Mouse (Mus musculus): Measurements from ENCODE around the gene Serhl.
"Not testable (repeated sequence)": the region's sequence is repeated elsewhere in the genome, so short reads cannot be mapped to it uniquely, and the experiment has no call there.

Serhl gene

GRCm38 (mm10) chr15:83089429-83089605 is at the start of gene Serhl:
Gene Serhl, plus strand, starts transcription at chr15:83089506.
- no peak for DNase-seq (ENCODE audit: low spot score)

- DNase-seq (ENCODE audit: low spot score) = no peak
These were observed 49.1 kb upstream of the Serhl start for GRCm38 (mm10) chr15:83040156-83040555.

GRCm38 (mm10) chr15:83042655-83043361 is 46.5 kb upstream of the Serhl start:
- no peak for DNase-seq (ENCODE audit: low spot score)

- DNase-seq (ENCODE audit: low spot score) = no peak
These were observed 46.0 kb upstream of the Serhl start for GRCm38 (mm10) chr15:83043362-83043708.

- DNase-seq (ENCODE audit: low spot score) = not testable (repeated sequence)
These were observed 43.7 kb upstream of the Serhl start for GRCm38 (mm10) chr15:83045565-83045964.

- peak; percentile 12 for DNase-seq (ENCODE audit: low spot score)
These were observed 43.0 kb upstream of the Serhl start for GRCm38 (mm10) chr15:83046308-83046707.

- DNase-seq (ENCODE audit: low spot score) = no peak
These were observed 42.6 kb upstream of the Serhl start for GRCm38 (mm10) chr15:83046730-83047129.

GRCm38 (mm10) chr15:83052341-83053104 is 36.8 kb upstream of the Serhl start:
- no peak for DNase-seq (ENCODE audit: low spot score)

GRCm38 (mm10) chr15:83053261-83053660 is 36.0 kb upstream of the Serhl start:
- no peak for DNase-seq (ENCODE audit: low spot score)

- no peak for DNase-seq (ENCODE audit: low spot score)
These were observed 33.7 kb upstream of the Serhl start for GRCm38 (mm10) chr15:83055569-83055968.

- no peak for DNase-seq (ENCODE audit: low spot score)
These were observed 32.8 kb upstream of the Serhl start for GRCm38 (mm10) chr15:83056378-83057083.

- no peak for DNase-seq (ENCODE audit: low spot score)
These were observed 31.8 kb upstream of the Serhl start for GRCm38 (mm10) chr15:83057533-83057932.

- no peak for DNase-seq (ENCODE audit: low spot score)
These were observed 30.1 kb upstream of the Serhl start for GRCm38 (mm10) chr15:83059233-83059660.

GRCm38 (mm10) chr15:83061689-83062088 is 27.6 kb upstream of the Serhl start:
- DNase-seq (ENCODE audit: low spot score) = no peak

- not testable (repeated sequence) for DNase-seq (ENCODE audit: low spot score)
These were observed 26.7 kb upstream of the Serhl start for GRCm38 (mm10) chr15:83062582-83062981.

GRCm38 (mm10) chr15:83065543-83065942 is 23.8 kb upstream of the Serhl start:
- no peak for DNase-seq (ENCODE audit: low spot score)

GRCm38 (mm10) chr15:83068270-83068669 is 21.0 kb upstream of the Serhl start:
- DNase-seq (ENCODE audit: low spot score) = no peak

- DNase-seq (ENCODE audit: low spot score) = no peak
These were observed 18.4 kb upstream of the Serhl start for GRCm38 (mm10) chr15:83070942-83071341.

- DNase-seq (ENCODE audit: low spot score) = no peak
These were observed 17.6 kb upstream of the Serhl start for GRCm38 (mm10) chr15:83071752-83072151.

- no peak for DNase-seq (ENCODE audit: low spot score)
These were observed 15.1 kb upstream of the Serhl start for GRCm38 (mm10) chr15:83074179-83074578.

- DNase-seq (ENCODE audit: low spot score) = peak; percentile 10
These were observed 13.4 kb upstream of the Serhl start for GRCm38 (mm10) chr15:83075607-83076525.

GRCm38 (mm10) chr15:83083530-83083929 is 5.8 kb upstream of the Serhl start:
- DNase-seq (ENCODE audit: low spot score) = no peak
